Mouse (Mus musculus) midbrain, embryonic 16.5 days (tissue): ENCODE results near the gene Msi1. TPM values are rescaled to one million over a fixed set of nuclear protein-coding genes. Genes with fewer than 3 reads are reported as not detected.
A peak's percentile ranks its signal among the peaks of the same experiment; 100 is the strongest.

Experiments
- ATAC-seq: fragments of 200-750 bp; cut with Nextera tagmentation; 2 replicates; pipeline ENCODE4 v1.8.0; 2017; ENCODE audit warnings: moderate TSS enrichment
- H3K27ac ChIP-seq: fragments of 300-500 bp; sonication (generic); 2 replicates; pipeline ENCODE4 v1.5.1; 2014; ENCODE audit warnings: mild to moderate bottlenecking, low read length, mixed read lengths
- H3K27me3 ChIP-seq: fragments of 300-500 bp; sonication (generic); 2 replicates; pipeline ENCODE4 v1.6.1; 2014; ENCODE audit warnings: low read depth, low read length, mixed read lengths; ENCODE audit not compliant: control insufficient read depth, insufficient read depth
- H3K36me3 ChIP-seq: fragments of 300-500 bp; sonication (generic); 2 replicates; pipeline ENCODE4 v1.6.1; 2014; ENCODE audit warnings: mild to moderate bottlenecking, low read length, moderate library complexity, mixed read lengths; ENCODE audit not compliant: control insufficient read depth, insufficient read depth
- H3K4me1 ChIP-seq: fragments of 300-500 bp; sonication (generic); 2 replicates; pipeline ENCODE4 v1.6.1; 2014; ENCODE audit warnings: mild to moderate bottlenecking, low read length, mixed read lengths; ENCODE audit not compliant: control insufficient read depth, insufficient read depth
- H3K4me2 ChIP-seq: fragments of 300-500 bp; sonication (generic); 2 replicates; pipeline ENCODE4 v1.6.1; 2014; ENCODE audit warnings: mild to moderate bottlenecking, low read length, mixed read lengths
- H3K4me3 ChIP-seq: fragments of 300-500 bp; sonication (generic); 2 replicates; pipeline ENCODE4 v1.5.1; 2014; ENCODE audit warnings: low read depth, mild to moderate bottlenecking, low read length, moderate library complexity, mixed read lengths
- H3K9ac ChIP-seq: fragments of 300-500 bp; sonication (generic); 2 replicates; pipeline ENCODE4 v1.6.1; 2014; ENCODE audit warnings: low read depth, low read length, mixed read lengths
- H3K9me3 ChIP-seq: fragments of 300-500 bp; sonication (generic); replicated peaks from 2 replicates; pipeline ENCODE4 v1.6.1; 2014; ENCODE audit warnings: mild to moderate bottlenecking, low read length, mixed read lengths; ENCODE audit not compliant: control insufficient read depth, poor library complexity, severe bottlenecking
- WGBS: fragments of 180-500 bp; shearing (Covaris S2); extraction: QIAGEN DNeasy Blood & Tissue Kit; methylation state at CpG from one replicate; pipeline ENCODE4 v1.1.7; 2014; 5-methylcytosine and 5-hydroxymethylcytosine counted together
- polyA plus RNA-seq: library from polyadenylated mRNA; unstranded; fragments of >200 nt; fragmentation: Nextera tagmentation; extraction: Ambion mirVana; gene quantifications from 2 replicates; pipeline ENCODE4 v1.2.1, GENCODE M21; 2015

The Msi1 gene
- polyA plus RNA-seq, 1 experiment from 2014 or later = 47.9 TPM

DNA sequence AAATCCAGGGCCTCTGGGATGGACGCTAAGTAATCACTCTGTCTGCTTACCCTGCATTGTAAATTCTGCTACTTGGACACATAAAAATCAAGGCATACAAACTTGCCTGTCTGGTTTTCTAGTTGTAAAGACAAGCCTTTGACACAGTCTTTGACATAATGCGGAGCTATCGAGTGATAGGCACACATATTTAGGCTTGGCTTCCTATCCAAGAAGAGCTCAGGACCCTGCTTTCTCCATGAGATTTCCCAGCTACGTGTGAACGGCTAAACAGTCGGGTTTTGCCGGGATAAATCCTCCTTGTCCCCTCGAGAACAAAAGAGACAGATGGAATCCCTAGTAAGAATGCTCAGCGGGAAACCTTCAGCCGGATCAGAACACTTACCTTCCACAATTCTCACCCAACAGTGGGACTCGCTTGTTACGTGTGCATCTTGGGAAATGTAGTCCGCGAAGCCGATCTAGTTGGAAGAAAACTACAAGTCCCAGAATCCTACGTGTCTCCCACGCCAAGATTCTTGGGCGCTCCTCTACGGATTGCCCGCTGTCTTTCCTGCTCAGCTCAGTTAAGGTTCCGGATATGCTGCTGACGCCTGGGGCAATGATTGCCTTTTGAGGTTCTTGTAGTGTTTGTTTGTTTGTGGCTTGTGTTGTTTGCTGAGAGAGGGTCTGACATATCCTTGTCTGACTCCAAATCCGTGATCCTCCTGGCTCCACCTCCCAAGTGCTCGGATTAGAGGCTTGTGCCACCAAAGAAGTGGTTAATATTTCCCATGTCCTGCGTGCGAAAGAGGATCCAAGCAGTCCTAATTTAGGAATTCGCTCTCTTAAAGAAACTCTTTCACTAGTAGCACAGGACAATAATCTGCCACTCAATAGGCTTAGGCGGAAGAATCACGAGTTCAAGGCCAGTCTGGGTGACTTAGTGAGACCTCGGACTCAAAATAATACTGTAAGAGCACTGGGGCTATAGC is 54.8 kb downstream of the Msi1 start, which contains the start of gene Sirt4:
Gene Sirt4, minus strand, starts transcription at position 779 of the 974 bp plus-strand sequence.
- peak; percentile 86 for ATAC-seq
- Histone ChIP-seq H3K36me3 (no peaks in the 10 kb centered on the region), H3K4me1 (peaks cover 30% of the 10 kb centered on the region), H3K27ac (peak within 1 kb of the TSS; percentile 75), H3K27me3 (no peaks in the 10 kb centered on the region), H3K4me2 (peak within 1 kb of the TSS; percentile 73), H3K4me3 (peak within 1 kb of the TSS; percentile 49), H3K9me3 (no peaks in the 10 kb centered on the region), H3K9ac (peak within 1 kb of the TSS; percentile 61)
- 6% methylated on average over 30 of the region's 30 CpGs for WGBS

DNA sequence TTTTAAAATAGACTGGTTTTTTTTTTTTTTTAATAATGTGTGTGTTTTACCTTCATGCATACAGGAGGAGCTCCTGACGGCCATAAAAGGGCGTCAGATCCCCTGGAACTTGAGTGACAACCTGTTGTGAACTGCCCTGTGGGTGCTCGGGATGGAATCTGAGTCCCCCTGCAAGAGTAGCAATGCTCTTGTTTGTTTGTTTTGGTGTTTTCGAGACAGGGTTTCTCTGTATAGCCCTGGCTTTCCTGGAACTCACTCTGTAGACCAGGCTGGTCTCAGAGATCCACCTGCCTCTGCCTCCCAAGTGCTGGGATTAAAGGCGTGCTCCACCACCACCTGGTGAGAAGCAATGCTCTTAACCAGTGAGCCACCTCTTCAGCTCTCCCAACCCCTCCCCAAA is 55.6 kb downstream of the Msi1 start:
- Histone ChIP-seq H3K36me3 (no peaks in the 10 kb centered on the region), H3K27me3 (no peaks in the 10 kb centered on the region), H3K4me1 (peaks cover 30% of the 10 kb centered on the region), H3K27ac (peak overlapping the region; percentile 75), H3K4me2 (peak overlapping the region; percentile 73), H3K9me3 (no peaks in the 10 kb centered on the region), H3K9ac (peak overlapping the region; percentile 61), H3K4me3 (peak overlapping the region; percentile 49)
- WGBS = 78% methylated on average over 5 of the region's 5 CpGs
- ATAC-seq = no peak

- ATAC-seq = no peak
- 87% methylated on average over 18 of the region's 18 CpGs for WGBS
Observed at GRCm38 (mm10) chr5:115485489-115486205, 56.2 kb downstream of the Msi1 start.

GRCm38 (mm10) chr5:115486726-115487125 is 57.3 kb downstream of the Msi1 start:
- Histone ChIP-seq H3K36me3 (no peaks in the 10 kb centered on the region), H3K4me1 (peaks cover 33% of the 10 kb centered on the region), H3K27me3 (no peaks in the 10 kb centered on the region), H3K27ac (no peak overlapping the region), H3K4me2 (no peak overlapping the region), H3K4me3 (no peak overlapping the region), H3K9me3 (no peaks in the 10 kb centered on the region), H3K9ac (no peak overlapping the region)
- no peak for ATAC-seq
- WGBS = 52% methylated on average over 4 of the region's 4 CpGs

More at GRCm38 (mm10) chr5:115485489-115486205, 56.2 kb downstream of the Msi1 start:
- Histone ChIP-seq H3K9ac (no peak overlapping the region), H3K4me2 (no peak overlapping the region), H3K36me3 (no peaks in the 10 kb centered on the region), H3K27ac (no peak overlapping the region), H3K4me1 (peaks cover 30% of the 10 kb centered on the region), H3K4me3 (no peak overlapping the region), H3K9me3 (no peaks in the 10 kb centered on the region), H3K27me3 (no peaks in the 10 kb centered on the region)

DNA sequence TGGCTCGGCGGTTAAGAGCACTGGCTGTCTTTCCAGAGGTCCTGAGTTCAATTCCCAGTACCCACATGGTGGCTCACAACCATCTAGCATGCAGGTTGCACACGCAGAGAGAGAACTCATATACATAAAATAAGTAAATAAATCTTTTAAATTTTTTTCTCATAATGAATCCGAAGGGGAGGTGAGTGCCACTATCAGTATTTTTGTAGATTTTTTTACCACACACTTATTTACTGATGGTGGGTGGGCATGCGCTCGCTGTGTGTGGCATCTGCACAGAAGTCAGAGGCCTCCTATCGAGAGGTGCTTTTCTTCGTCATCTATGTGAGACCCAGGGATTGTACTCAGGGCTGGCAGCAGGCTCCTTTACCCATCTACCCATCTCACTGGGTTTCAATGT is 58.0 kb downstream of the Msi1 start:
- no peaks in the 10 kb centered on the region for H3K9me3 ChIP-seq

DNA sequence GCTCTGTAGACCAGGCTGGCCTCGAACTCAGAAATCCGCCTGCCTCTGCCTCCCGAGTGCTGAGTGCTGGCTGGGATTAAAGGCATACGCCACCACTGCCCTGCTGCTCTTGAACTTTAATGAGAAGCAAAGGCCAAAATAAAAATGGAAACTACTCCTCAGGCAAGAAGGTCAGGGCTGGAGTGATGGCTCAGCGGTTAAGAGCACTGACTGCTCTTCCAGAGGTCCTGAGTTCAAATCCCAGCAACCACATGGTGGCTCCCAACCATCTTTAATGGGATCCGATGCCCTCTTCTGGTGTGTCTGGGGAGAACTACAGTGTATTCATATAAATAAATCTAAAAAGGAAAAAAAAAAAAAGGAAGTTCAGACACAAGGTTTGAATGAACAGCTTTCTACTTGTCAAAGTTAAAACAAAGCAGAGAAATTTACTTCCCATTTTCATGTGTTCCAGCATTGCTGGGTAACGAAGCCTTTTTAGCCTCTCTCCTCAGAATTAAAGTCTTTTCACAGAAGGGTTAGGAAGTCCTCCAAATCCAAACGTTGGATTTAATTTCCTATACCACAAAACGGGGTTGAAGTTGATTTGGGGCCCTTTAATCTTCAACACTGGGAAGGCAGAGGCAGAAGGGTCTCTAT is 58.7 kb downstream of the Msi1 start:
- no peak overlapping the region for H3K27ac ChIP-seq
- no peaks in the 10 kb centered on the region for H3K27me3 ChIP-seq
- no peaks in the 10 kb centered on the region for H3K9me3 ChIP-seq
- H3K9ac ChIP-seq = no peak overlapping the region
- peaks cover 25% of the 10 kb centered on the region for H3K4me1 ChIP-seq
- 79% methylated on average over 9 of the region's 9 CpGs for WGBS
- H3K4me2 ChIP-seq = peak overlapping the region; percentile 82; the same call in 1 of the 2 replicates
- no peaks in the 10 kb centered on the region for H3K36me3 ChIP-seq
- H3K4me3 ChIP-seq = no peak overlapping the region
- no peak for ATAC-seq

More for the DNA sequence above, 58.0 kb downstream of the Msi1 start:
- Histone ChIP-seq H3K4me3 (no peak overlapping the region), H3K4me1 (peaks cover 32% of the 10 kb centered on the region), H3K9ac (no peak overlapping the region), H3K27me3 (no peaks in the 10 kb centered on the region), H3K36me3 (no peaks in the 10 kb centered on the region), H3K4me2 (no peak overlapping the region), H3K27ac (no peak overlapping the region)
- WGBS = 86% methylated on average over 8 of the region's 8 CpGs
- no peak for ATAC-seq

DNA sequence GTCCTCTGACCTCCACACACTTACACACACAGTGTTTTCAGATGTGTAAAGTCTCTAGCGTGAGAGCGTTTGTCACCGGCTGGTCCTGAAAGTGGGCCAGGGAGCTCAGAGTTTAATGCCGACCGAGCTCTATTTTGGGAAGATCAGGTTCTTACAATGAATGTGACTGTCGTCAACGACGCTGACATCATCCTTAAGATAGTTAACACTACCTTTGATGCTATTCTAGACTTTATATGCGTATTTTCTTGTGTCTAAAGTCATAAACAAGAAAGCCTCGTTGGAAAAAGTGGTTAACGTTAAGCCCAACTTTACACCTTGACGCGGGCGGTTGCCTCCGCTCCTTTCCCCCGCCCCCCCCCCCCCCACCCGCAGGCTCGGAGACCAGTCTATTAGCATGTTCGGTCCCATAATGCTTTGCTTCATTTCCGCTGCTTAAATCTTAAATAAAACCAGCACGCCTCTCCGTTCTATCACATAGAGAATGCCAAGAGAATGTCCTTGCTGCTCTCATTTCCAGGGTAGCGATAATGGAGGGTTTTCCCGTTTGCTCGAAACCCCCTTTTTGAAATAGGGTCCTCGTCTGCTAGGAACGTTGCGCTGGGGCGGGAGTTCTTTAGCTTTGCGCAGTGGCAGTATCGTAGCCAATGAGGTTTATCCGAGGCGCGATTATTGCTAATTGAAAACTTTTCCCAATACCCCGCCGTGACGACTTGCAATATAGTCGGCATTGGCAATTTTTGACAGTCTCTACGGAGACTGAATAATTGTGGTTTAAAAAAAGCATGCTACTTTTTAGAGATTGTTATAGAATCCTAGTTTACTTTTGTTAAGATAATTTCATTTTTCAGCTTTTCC is 59.7 kb downstream of the Msi1 start:
- under 1% methylated on average over 38 of the region's 39 CpGs for WGBS
- H3K9me3 ChIP-seq = no peaks in the 10 kb centered on the region
- peak; percentile 73 for ATAC-seq

More for the DNA sequence above, 59.7 kb downstream of the Msi1 start:
- Histone ChIP-seq H3K27me3 (no peaks in the 10 kb centered on the region), H3K4me3 (peak overlapping the region; percentile 47), H3K36me3 (no peaks in the 10 kb centered on the region), H3K9ac (peak overlapping the region; percentile 89), H3K4me1 (peaks cover 20% of the 10 kb centered on the region), H3K27ac (peak overlapping the region; percentile 100), H3K4me2 (peak overlapping the region; percentile 82)
